Mouse (Mus musculus) embryonic fibroblast, embryonic 13.5 days (primary cell): ENCODE results near the gene Ltbp1.

ENCODE experiments used
- CTCF ChIP-seq: IDR thresholded peaks from 2 replicates; pipeline ENCODE4 v1.5.1; 2011; ENCODE audit warnings: mild to moderate bottlenecking, control low read depth, low read length, moderate library complexity, borderline replicate concordance; ENCODE audit not compliant: insufficient read depth
- POLR2A ChIP-seq: IDR thresholded peaks from 2 replicates; pipeline ENCODE4 v1.6.1; 2011; ENCODE audit warnings: low read depth, mild to moderate bottlenecking, control low read depth, low read length, moderate library complexity

- TF ChIP-seq CTCF (no peak), POLR2A (no peak)
Measured at GRCm38 (mm10) chr17:75272446-75272845, 267.1 kb downstream of the Ltbp1 start.
